Mouse (Mus musculus): ENCODE measurements at regions not wholly inside any gene's neighbourhood (a gene's known extent, or its start where the extent isn't known, plus 50 kb on each side); places are given as distances from the start of the nearest gene placed in this dataset.
A peak's percentile ranks its signal among the peaks of the same experiment; 100 is the strongest.
"Not testable (repeated sequence)": the region's sequence is repeated elsewhere in the genome, so short reads cannot be mapped to it uniquely, and the experiment has no call there.

DNA sequence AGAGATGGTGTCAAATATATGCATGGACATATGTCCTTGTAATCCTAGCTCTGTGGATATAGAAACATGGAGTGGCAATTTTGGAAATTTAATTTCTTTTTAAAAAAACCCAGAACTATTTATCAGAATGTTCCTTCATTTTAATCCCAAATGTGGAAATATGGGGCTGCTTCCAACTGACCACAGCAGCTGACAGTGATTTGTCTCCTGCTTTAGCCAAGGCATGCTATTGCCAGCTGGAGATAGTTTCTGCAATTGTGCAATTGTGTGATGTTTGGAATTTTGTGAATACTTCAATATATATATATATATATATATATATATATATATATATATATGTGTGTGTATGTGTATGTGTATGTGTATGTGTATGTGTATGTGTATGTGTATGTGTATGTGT lies 629.7 kb upstream of the Slc8a1 start:
- no peak for DNase-seq (ENCODE audit: low spot score)

DNA sequence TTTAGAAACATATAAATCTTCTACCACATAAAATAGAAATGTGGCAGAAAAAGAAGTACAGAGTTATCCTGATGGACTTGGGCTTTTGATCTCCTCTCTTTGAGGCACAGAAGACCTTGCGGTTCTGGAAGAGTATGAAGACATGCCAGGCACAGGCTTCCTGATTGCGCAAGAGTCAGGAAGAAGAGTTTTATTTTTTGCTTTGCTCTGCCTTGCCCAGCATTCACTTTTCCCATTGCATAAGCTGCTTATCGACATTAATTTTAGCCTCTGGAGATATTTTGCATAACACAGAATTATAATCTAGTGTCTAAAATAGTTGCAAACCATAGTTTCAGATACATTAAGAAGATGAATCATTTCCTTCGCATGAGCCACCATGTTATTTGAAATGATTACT lies 627.8 kb upstream of the Slc8a1 start:
- no peak for DNase-seq (ENCODE audit: low spot score)

DNA sequence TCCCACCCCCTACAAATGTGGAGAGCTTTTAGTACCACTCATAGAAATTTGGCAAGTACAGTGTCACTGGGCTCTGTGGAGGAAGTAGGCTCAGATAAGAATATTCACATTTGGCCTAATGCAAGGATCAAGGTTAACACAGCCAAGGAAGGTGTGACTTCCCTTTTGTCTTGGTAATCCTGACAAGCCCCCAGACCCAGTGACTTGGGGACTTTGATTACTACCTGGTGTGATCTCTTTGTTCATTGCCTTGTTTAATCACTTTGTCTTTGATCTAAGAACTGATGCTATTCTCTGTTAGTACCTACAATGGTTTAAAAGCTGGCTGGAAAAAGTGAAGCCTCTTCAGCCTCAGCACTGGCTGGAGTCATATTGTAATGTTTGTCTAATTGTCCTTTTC lies 610.5 kb upstream of the Slc8a1 start:
- no peak for DNase-seq (ENCODE audit: low spot score)

- DNase-seq (ENCODE audit: low spot score): no peak
Measured at GRCm38 (mm10) chr17:82331429-82331828, 593.3 kb upstream of the Slc8a1 start.

- no peak for DNase-seq (ENCODE audit: low spot score)
Measured at GRCm38 (mm10) chr17:82312191-82312590, 574.0 kb upstream of the Slc8a1 start.

DNA sequence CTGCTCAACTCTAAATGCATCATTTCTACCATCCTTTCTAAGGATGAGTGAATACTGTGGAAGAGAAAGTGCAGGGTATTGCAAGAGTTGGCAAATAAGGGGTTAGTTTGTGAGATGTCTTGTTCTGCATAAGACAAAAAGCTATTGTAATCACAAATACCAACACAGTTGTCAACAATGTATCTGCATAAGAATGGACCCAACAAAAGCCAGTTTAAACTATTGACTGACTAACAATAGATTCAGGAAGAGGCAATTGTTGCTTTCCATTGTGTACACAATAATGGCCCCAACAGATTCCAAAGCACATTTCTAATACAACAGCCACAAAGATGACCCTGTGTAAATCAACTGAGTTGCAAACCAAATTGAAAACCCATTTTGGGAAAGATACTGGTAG lies 568.2 kb upstream of the Slc8a1 start:
- no peak for DNase-seq (ENCODE audit: low spot score)

- no peak for DNase-seq (ENCODE audit: low spot score)
Measured at GRCm38 (mm10) chr17:82277728-82278127, 539.6 kb upstream of the Slc8a1 start.

GRCm38 (mm10) chr17:82273946-82274345 lies 535.8 kb upstream of the Slc8a1 start:
- no peak for DNase-seq (ENCODE audit: low spot score)

- no peak for DNase-seq (ENCODE audit: low spot score)
Measured at GRCm38 (mm10) chr17:82272845-82273244, 534.7 kb upstream of the Slc8a1 start.

DNA sequence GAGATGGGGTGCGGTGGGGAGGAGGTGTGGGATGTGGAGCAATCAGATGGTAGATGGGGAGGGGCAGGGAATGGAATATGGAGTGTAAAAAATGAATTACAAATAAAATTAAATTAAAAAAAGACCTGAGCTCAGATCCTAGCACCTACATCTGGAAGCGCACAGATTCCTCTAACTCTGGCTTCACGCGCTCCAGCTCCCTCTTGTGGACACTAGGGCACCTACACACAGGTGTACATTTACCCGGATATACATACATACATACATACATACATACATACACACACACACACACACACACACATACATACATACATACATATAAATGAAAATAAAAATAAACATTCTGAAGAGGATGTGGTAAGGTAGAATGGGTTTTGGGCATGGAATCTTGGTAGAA lies 528.7 kb upstream of the Slc8a1 start:
- DNase-seq (ENCODE audit: low spot score): not testable (repeated sequence)

DNA sequence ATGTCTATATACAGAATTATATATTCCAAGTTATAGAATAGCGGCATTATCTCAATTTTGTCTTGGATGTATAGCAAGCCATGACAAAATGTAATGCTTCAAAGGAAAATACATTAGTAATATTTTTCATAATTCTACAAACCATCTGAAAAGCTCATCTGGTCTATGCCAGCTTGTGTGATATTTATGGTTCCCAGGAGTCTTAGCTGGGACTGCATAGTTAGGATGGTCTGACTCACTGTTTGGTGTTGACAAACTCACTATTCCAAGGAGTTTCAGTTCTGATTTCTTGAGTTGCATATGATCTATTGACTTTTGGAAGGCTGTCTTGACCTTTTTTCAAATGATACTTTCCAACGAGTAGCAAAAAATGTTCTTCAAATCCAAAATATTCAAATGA lies 514.2 kb upstream of the Slc8a1 start:
- no peak for DNase-seq (ENCODE audit: low spot score)

DNA sequence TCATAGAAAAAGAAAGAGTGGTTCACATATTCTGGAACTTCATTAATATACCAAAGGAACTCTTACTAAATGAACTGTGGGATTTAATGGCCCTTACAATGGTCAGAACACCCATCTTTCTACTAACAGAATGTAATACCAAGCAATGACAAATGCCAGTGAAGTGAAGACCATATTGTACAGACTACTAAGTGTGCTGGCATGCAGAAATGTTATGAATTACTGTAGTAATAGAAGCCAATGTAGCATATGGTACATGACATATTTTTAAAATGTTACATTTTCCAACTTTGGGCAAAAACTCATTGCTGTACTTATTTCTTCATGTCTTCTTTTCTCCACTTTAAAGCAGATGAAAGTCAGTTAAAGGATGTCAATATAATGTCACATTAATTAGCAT lies 513.7 kb upstream of the Slc8a1 start:
- no peak for DNase-seq (ENCODE audit: low spot score)

GRCm38 (mm10) chr17:82238361-82238760 lies 500.2 kb upstream of the Slc8a1 start:
- no peak for DNase-seq (ENCODE audit: low spot score)

DNA sequence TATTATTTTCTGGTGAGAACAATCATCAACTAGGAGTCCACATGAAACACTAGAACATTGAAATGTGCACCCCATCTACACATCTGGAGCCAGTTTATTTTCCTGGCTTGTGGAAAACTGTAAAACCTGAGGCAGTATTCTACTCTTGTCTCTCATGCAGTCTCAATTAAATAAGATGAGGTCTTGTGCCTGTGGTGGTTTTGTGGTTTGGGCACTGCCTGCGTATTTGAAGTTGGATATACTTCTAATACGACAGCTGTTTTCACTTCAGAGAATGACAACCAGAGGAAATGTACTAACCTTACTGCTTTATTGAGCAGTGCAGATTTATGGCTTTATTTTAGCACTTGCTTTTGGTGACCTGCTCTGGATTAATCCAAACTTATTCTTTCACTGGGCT lies 499.3 kb upstream of the Slc8a1 start:
- DNase-seq (ENCODE audit: low spot score): no peak

- DNase-seq (ENCODE audit: low spot score): no peak
Measured at GRCm38 (mm10) chr17:82215728-82216623, 477.8 kb upstream of the Slc8a1 start.

- DNase-seq (ENCODE audit: low spot score): no peak
Measured at GRCm38 (mm10) chr17:82199981-82200380, 461.8 kb upstream of the Slc8a1 start.

- DNase-seq (ENCODE audit: low spot score): peak; percentile 9
Measured at GRCm38 (mm10) chr17:82199031-82199642, 461.0 kb upstream of the Slc8a1 start.

DNA sequence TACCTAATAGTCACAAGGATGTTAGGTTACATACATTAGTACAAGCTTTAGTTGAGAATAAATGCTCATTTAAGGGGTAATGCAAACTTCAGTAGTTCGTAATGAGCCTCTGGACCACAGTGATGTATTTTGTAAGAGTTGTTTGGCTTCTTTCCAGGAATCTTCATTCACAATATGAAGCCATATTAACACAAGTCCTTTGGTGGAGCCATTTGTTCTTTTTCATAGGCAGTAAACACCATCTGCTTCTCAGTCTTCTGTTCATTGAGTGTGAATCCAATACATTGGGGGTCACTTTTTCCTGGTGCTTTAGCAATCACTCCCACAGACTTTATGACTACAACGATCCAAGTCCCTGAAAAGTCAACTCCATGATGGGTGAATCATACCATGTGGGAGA lies 446.1 kb upstream of the Slc8a1 start:
- DNase-seq (ENCODE audit: low spot score): no peak

- no peak for DNase-seq (ENCODE audit: low spot score)
Measured at GRCm38 (mm10) chr17:82171216-82171615, 433.0 kb upstream of the Slc8a1 start.

DNA sequence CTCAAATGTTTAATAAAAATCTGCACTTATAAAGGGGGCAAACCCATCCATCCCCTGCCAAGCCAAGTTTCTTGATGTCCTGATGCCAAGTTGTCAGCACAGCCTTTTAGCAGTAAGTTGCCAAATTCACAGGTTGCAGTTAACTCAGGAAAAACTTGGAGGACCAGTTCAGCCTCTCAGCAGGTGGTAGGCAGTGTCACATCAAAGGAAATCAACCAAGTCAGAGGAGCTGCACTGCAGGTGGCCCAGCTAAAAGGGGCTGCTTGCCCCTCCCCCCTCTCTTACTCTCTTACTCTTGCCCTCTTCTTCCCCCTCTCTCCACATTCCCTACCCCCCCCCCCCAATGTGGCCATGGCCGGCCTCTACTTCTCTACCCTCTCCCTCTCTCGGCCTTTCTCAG lies 415.3 kb upstream of the Slc8a1 start:
- DNase-seq (ENCODE audit: low spot score): no peak

DNA sequence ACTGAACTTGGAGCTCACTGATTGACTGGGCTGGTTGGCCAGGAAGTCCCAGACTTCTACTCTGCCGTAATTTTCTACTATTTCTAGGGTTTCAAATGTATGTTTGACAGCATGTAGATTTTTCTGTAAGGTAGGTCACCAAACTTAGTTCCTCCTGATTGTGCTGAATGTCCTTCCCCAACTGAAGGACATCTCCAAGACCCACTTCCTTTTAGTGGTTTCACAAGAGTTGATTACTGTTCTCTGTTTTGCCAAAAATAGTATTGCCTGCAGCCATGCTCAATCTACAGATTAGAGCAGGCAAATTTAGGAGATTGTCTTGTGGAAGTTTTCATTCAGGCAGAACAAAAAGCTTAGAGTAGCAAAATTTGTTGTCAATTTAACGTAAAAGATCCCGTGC lies 396.7 kb upstream of the Slc8a1 start:
- DNase-seq (ENCODE audit: low spot score): no peak

DNA sequence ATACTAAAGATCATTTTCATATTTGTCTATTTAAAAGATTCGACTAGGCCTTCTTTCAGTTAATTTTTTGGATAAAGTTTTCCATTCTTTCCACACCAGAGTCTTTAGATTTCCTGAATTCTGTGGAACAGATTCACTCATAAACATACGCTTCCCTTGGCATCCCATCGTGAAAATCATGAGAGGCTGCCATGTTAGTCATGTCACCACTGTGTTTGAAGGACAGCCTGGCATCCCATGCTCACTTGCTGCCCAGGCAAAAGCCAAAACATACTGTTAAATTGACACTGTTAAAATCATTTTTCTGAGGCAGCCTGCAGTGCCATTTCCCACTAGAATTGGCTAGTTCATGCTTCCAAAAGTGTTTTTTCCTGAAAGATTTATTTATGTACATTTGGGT lies 394.8 kb upstream of the Slc8a1 start:
- no peak for DNase-seq (ENCODE audit: low spot score)

GRCm38 (mm10) chr17:82087141-82087540 lies 349.0 kb upstream of the Slc8a1 start:
- no peak for DNase-seq (ENCODE audit: low spot score)

GRCm38 (mm10) chr17:82080301-82080700 lies 342.1 kb upstream of the Slc8a1 start:
- DNase-seq (ENCODE audit: low spot score): peak; percentile 91
